Mouse (Mus musculus): ENCODE results near the gene Npc1l1.

Gene Npc1l1

GRCm38 (mm10) chr11:6207090-6207489, 22.9 kb downstream of the Npc1l1 start:
- DNase-seq (ENCODE audit: low spot score), result no peak

DNA sequence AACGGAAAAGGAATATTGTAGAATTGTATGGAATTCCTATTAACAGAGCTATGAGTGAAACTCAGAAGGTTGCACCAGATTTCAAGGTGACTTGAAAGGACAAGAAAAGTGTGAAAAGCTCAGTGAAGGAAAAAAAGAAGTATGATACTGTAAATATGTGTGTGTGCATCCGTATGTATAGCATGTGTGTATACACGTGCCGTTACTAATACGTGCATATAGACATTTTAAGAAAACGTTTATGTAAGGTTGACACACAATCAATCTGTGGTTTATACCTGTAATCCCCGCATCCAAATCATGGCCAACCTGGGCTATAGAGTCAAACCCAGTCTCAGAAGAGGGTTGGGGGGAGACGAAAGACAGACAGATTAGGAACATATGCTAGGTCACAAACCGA, 29.4 kb downstream of the Npc1l1 start:
- no peak for DNase-seq (ENCODE audit: low spot score)

GRCm38 (mm10) chr11:6200087-6200569, 29.8 kb downstream of the Npc1l1 start, which contains the start of gene Nudcd3:
Gene Nudcd3, minus strand, starts transcription at chr11:6200415.
- peak; percentile 89 for DNase-seq (ENCODE audit: low spot score)

- peak; percentile 10 for DNase-seq (ENCODE audit: low spot score)
These were observed 30.4 kb downstream of the Npc1l1 start, which contains the start of gene A730071L15Rik for GRCm38 (mm10) chr11:6199410-6200086. Gene A730071L15Rik, plus strand, starts transcription at chr11:6200029.

DNA sequence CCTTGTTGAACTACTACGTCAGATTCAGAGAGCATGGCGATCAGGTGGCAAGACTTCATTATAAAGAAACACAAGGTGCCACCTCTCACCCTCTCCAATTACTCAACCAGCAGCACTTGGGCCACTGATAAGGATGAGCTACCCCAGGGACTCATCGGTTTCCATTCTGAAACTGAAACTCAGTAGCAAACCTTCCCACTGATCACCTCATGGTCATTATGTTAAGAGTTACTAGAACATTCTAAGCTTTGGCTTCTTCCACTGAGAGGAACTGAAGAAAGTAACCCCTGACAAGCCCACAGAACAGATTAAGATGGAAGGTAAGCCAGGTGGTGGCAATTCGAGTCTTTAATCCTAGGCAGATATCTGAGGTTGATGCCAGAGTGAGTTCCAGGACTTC, 31.5 kb downstream of the Npc1l1 start:
- no peak for DNase-seq (ENCODE audit: low spot score)

- no peak for DNase-seq (ENCODE audit: low spot score)
These were observed 33.2 kb downstream of the Npc1l1 start for GRCm38 (mm10) chr11:6196780-6197179.

GRCm38 (mm10) chr11:6187878-6188277, 42.1 kb downstream of the Npc1l1 start:
- peak; percentile 56 for DNase-seq (ENCODE audit: low spot score)

GRCm38 (mm10) chr11:6187399-6187798, 42.5 kb downstream of the Npc1l1 start:
- DNase-seq (ENCODE audit: low spot score), result no peak

- DNase-seq (ENCODE audit: low spot score), result no peak
These were observed 45.6 kb downstream of the Npc1l1 start for GRCm38 (mm10) chr11:6184202-6184935.

DNA sequence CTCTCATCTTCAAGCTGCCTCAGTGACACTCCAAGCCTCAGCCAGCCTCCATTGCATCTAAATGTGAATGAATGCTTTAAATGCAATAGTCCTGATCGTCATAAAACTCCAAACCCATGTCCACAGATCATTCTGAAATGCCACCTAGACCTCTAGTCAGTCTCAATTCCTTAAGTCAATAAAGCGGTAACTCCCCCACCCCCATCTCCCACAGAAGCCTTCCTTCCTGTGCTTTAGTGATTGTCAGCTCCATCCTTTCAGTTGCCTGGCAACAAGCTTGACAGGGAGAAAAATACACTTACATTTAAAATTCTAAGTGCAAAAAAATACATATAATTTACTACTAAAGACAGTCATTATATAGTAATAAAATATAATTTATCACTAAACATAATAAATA, 46.7 kb downstream of the Npc1l1 start:
- no peak for DNase-seq (ENCODE audit: low spot score)

GRCm38 (mm10) chr11:6180811-6181399, 49.0 kb downstream of the Npc1l1 start:
- no peak for DNase-seq (ENCODE audit: low spot score)

GRCm38 (mm10) chr11:6179194-6179593, 50.7 kb downstream of the Npc1l1 start:
- no peak for DNase-seq (ENCODE audit: low spot score)

DNA sequence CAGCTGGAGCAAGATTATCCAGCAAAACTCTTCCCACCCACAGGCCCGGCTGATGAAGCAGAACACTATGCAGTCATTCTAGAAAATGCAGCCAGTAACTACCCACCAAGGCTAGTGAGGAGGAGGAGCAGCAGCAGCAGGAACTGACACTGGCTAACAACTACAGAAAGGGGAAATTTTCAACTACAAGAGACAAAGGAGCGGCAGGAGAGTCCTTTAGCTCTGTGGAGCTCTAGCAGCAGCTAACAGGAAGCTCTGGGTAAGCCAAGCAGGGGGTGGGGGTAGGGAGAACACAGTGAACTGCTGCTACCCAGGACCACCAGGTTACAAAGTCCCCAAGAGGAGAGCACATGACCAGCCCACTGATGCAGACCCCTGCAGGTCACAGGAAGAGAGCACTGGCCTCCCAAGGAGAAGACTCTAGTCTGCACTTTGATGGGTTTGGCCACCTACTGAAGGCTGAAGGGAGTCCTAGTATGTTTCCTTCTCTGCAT, 51.2 kb downstream of the Npc1l1 start:
- no peak for DNase-seq (ENCODE audit: low spot score)

GRCm38 (mm10) chr11:6177781-6178420, 52.0 kb downstream of the Npc1l1 start:
- DNase-seq (ENCODE audit: low spot score), result no peak

DNA sequence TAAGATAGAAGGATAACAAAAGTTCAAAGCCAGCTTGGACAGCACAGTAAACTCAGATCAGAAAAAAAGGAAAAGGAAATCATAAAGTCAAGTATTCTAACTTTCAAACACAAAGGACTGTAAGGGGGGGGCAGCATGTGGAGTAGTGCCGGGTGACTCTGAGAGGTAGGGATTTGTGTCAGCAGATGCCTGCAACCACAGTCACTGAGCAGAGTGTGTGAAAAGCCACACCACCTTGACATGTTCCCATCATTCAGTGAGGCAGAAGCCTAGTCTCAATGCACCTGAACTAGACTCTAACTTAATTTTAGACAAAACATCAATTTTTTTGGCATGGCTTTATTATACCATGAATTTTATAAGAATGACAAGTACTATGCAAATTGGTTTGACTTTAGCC, 54.4 kb downstream of the Npc1l1 start:
- no peak for DNase-seq (ENCODE audit: low spot score)

DNA sequence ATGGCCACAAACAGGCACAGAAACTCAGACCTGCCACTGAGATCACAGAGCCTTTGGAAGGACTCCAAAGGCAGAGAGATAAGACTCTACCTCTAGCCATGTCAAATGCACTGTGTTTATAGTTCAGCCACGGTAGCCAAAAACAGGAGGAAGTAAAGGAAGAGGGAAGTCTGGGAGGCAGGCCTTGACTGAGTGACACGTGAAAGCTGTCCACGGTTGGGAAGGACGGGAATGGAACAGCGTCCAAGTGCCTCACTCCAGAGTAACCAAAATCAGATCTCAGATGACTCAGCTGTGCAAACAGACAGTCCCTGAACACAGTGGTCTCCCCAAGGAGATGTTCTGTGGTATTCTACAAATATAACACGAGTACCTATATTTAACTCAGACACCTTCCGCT, 55.2 kb downstream of the Npc1l1 start:
- no peak for DNase-seq (ENCODE audit: low spot score)

DNA sequence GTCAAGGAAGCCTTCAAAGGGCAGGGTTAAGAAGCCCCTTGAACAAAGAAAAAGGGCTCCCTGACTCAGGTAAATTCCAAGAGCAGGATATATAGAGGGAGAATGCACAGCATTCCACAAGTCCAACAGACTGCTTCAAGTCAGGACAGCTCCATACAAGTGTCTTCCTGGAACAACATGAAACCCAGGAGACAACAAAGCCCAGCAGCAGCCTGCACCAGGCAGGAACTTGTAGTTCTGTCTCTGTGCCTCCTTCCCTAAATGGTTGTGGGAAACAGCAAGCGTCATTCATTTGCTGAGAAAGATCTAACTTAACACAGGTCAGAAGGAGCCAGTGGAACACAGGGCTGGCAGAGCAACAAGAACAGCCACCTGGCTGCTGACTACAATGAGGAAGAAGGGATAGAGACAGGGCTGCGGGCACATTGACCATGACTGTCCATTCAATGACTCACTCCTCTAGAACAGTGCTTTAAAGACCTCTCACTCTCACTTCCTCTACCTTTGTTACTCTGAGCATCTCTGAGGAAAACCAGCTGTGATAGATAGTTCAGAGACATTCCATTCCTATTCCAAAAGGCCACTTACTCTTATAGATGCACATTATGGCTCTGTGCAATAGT, 60.8 kb downstream of the Npc1l1 start:
- DNase-seq (ENCODE audit: low spot score), result no peak

DNA sequence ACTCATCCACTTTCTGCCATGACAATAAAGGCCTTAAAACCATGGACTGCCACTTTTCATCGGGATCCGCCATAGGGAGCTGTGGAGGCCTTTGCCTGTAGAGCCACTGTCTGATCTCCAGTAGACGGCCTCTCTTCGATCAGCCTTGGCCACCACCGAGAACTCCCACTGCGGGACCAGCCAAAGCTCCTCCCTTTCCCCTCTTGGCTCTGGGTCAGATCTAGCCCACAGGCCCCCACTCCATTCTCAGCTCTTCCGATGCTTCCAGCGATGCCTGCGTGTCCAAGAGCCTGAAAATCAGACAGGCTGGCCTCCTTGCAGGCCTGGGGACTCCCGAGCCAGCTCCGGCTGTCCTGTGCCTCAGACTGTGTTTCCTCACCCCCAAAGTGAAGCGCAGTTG, 63.6 kb downstream of the Npc1l1 start:
- DNase-seq (ENCODE audit: low spot score), result no peak

- DNase-seq (ENCODE audit: low spot score), result no peak
These were observed 64.4 kb downstream of the Npc1l1 start for GRCm38 (mm10) chr11:6165391-6166081.

DNA sequence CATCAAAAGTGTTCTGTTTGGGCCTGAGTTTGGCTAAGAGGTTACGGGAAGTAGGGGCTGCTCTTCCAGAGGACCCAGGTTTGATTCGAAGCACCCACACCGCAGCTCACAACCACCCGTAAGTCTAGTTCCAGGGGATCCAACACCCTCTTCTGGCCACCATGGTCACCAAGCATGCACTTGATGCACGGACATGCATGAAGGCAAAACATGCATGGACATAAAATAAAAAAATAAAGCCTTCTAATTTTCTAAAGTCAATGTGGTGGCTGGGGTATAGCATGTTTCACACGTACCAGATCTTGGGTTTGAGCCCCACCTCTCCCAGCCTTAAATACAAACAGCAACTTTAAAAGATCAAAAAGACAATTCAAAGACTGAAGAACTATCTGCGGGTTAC, 65.2 kb downstream of the Npc1l1 start:
- no peak for DNase-seq (ENCODE audit: low spot score)

- no peak for DNase-seq (ENCODE audit: low spot score)
These were observed 66.2 kb downstream of the Npc1l1 start for GRCm38 (mm10) chr11:6163706-6164105.

Data from yolk sac, embryonic 10.5 days (tissue).